Mouse (Mus musculus) liver, postnatal 0 days (tissue): Measurements from ENCODE around the gene Pgd.

Experiments used
- CTCF ChIP-seq: sonication (generic); IDR thresholded peaks from 2 replicates; pipeline ENCODE4 v1.5.1; 2016; ENCODE audit warnings: antibody characterized with exemption, low read depth
- EP300 ChIP-seq: IDR thresholded peaks from 2 replicates; pipeline ENCODE4 v1.6.1; 2016; ENCODE audit warnings: antibody characterized with exemption, low read depth, mild to moderate bottlenecking

DNA sequence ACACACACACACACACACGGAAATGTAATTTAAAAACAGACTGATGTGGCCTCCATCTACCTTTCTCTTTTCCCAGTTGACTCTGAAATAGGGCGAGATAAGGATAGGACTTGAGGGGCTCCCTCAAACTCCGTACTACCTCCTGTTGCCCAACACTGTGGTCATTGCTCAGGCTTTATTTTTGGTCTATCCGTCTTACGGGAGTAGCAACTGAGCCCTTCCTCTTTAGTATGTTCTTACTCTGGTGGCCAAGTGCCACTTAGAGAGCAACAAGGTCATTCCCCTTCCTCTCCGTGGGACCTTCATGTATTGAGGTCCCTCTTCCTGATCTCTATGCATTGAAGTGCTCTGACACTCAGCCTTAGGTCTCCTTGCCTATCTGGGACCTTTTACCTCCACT is 7.1 kb upstream of the Pgd start:
- no peak for TF ChIP-seq CTCF
- no peak for TF ChIP-seq EP300
